Mouse (Mus musculus): Measurements from ENCODE around the gene Tmem50b.
"Not testable (repeated sequence)": the region's sequence is repeated elsewhere in the genome, so short reads cannot be mapped to it uniquely, and the experiment has no call there.

The Tmem50b gene

DNA sequence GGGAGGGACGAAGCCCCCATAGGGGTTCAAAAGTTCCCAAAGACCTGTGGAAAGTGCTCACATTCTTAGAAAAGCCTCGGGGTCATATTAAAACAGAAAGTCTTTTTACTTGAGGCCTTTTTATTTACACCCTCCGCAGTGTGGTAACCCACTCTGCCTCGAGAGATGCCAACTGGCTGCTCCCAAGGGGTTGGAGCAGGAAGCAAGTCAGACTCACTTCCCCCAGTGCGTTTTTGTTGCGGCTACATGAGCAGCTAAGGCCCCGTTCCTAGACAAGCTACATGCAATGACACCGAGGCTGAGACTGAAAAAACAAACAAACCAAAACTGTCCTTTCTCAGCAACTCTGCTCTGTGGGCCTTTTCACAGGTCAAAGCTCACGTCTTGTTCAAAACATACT lies 59.1 kb downstream of the Tmem50b start:
- peak; percentile 63 for DNase-seq (ENCODE audit: low read depth, low spot score)

- peak; percentile 67 for DNase-seq (ENCODE audit: low read depth, low spot score)
Measured at GRCm38 (mm10) chr16:91538051-91538450, 59.5 kb downstream of the Tmem50b start.

DNA sequence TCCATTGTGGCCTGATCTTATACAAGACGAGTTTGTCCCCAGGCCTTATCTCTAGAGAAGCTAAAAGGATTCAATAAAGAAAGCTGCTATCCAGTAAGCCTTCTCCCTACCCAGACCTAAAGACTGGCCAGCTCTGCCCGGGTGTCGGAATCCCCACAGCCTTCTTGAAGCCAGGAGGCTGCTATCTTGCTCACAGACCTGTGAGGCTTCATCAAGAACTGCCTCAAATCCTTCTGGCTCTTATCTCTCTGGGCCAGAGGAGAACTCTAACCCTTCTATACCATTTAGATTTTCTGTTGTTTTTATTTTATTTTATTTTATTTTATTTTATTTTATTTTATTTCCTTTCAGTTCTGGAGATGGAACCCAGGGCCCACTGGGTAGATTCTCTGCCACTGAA lies 60.5 kb downstream of the Tmem50b start:
- no peak for DNase-seq (ENCODE audit: low read depth, low spot score)

DNA sequence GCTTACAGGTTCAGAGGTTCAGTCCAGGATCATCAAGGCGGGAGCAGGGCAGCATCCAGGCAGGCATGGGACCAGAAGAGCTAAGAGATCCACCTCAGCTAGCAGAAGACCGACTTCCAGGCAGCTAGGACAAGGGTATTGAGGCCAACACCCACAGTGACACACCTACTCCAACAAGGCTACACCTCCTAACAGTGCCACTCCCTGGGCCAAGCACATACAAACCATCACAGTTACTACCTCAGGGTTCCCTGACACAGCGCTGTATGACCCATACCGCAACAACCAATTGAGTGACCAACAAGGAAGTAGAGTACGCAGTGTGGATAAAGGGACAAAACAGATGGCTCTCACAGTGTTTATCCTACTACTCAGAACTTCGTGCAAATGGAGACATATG lies 61.2 kb downstream of the Tmem50b start:
- no peak for DNase-seq (ENCODE audit: low read depth, low spot score)

- DNase-seq (ENCODE audit: low read depth, low spot score) = no peak
Measured at GRCm38 (mm10) chr16:91534888-91535287, 62.7 kb downstream of the Tmem50b start.

DNA sequence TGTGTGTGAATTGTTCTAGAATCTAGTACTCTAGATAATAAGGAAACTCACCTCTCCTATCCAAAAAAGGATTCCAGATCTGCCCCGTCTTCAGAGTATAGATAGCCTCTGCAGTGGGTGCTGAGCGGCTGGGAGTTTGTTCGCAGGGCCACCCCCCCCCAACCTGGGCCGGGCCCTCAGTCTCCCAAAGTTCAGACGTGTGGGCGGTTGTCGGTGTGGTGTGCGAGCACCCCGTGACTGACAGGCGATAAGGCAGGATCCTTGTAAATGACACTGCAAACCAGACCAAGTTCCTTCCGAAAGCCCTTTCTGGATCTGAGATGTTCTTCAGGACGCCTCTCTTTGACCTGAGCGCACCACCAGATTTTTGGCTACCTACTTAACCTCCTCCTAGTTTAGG lies 63.1 kb downstream of the Tmem50b start:
- DNase-seq (ENCODE audit: low read depth, low spot score) = peak; percentile 88

DNA sequence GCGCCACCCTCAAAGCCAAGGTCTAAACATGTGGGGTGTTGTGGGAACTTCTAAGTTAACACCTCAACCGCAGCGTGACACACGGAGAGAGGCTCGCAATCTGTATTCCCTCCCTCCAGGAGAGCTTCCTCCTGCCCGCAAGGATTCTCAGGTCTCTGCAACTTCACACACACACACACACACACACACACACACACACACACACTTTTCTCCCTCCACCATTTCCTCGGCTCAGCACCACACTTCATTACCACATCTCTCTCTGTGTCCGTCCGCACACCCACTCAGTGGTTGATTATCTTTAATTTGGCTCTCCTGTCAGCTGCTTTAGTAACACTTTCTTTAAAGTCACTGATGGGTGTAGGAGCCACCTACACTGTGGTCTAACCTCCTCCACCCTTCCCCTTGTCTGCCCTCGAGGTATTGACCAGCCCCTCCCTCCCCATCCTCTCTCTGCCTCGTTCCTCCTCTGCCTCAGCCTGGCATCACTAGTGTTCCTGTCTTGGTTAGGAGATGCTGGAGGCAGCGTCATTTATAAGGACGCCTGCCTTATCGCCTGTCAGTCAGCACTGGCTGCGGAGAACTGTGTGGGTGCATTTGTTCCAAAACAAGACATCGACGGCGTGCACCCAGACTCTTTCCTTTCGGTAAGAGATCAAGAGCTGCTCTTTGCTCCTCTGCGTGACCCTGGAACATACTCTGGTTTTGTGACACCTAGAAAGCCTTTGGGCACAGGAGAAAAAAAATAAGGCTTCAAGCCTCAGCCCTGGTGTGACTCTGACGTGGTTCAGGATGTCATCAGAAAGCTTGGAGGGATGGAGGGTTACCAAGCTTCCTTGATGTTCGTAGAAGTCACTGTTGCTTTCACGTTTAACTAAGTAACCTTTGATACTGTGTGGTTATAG lies 64.3 kb downstream of the Tmem50b start:
- DNase-seq (ENCODE audit: low read depth, low spot score) = peak; percentile 95

GRCm38 (mm10) chr16:91532429-91532828 lies 65.2 kb downstream of the Tmem50b start:
- no peak for DNase-seq (ENCODE audit: low read depth, low spot score)

- no peak for DNase-seq (ENCODE audit: low read depth, low spot score)
Measured at GRCm38 (mm10) chr16:91531856-91532255, 65.7 kb downstream of the Tmem50b start.

- not testable (repeated sequence) for DNase-seq (ENCODE audit: low read depth, low spot score)
Measured at GRCm38 (mm10) chr16:91530830-91531229, 66.8 kb downstream of the Tmem50b start.

GRCm38 (mm10) chr16:91528578-91528977 lies 69.0 kb downstream of the Tmem50b start:
- no peak for DNase-seq (ENCODE audit: low read depth, low spot score)

GRCm38 (mm10) chr16:91527500-91527899 lies 70.1 kb downstream of the Tmem50b start:
- DNase-seq (ENCODE audit: low read depth, low spot score) = no peak

- DNase-seq (ENCODE audit: low read depth, low spot score) = no peak
Measured at GRCm38 (mm10) chr16:91527051-91527450, 70.5 kb downstream of the Tmem50b start.

DNA sequence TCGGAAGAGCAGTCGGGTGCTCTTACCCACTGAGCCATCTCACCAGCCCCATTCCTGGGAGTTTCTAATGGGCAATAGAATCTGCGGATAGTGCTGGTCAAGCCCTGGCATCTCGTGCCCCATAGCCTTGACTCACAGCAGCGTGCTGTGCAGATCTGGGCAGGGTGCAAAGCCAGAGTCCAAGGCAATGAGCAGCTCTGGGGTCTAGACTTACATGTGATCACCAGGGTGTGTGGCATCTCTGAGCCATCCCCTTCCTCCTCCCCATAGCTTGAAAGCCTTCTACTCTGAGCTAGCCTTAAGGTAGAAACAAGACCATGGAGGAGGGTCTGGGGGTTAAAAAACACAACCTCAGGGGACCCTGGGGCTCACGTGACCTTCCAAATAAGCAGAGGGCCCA lies 71.3 kb downstream of the Tmem50b start:
- no peak for DNase-seq (ENCODE audit: low read depth, low spot score)

All from CD4-positive helper T cell, adult 2 months (primary cell).